ENCODE assay signal across 13 mouse cellular contexts in the genomic region with DNA sequence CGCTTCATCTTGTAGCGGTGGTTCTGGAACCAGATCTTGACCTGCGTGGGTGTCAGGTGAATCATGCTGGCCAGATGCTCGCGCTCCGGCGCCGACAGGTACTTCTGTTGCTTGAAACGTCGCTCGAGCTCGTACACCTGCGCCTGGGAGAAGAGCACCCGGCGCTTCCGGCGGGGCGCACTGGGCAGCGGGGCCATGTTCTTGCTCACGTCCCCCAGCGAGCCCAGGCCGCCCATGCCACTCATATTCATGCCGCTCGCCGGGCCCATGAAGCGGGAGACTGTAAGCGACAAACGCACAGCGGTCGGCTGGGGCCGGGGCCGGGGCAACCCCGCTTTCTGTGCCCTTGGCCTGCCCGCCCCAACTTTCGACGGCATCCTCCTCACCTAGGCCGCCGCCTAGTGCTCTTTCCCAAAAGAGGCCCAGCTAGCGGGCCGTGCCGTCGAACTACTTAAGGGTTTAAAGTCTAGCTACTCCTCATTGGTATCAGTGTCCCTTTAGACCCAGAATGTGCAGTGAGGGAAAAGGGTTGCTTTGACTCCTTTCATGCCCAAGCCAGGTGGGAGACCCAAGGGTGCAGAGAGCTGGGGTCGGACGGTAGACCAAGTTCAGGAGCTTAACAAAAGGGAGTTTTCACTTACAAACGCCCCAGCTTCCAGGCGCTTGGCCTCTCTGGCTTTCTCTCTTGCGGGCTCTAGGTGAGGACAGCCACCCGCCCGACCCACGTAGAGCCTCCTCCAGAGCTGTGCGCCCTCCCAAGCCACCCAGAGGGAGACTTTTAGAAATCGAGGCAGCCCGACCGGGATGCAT. TPM values are rescaled to one million over a fixed set of nuclear protein-coding genes. Genes with fewer than 3 reads are reported as not detected.
A peak's percentile ranks its signal among the peaks of the same experiment; 100 is the strongest.
DNase-seq lines count a peak whose midpoint lies in the region; ATAC-seq and TF ChIP-seq lines count a peak whose summit lies in the region.
"Had no signal": no experiment of that assay in that cellular context is flagged by ENCODE, and none has a peak within 500 bp of the region (broad histone marks: within the 10 kb centered on the region; RNA-seq: fewer than 3 reads in every experiment).

No protein-coding gene starts in this region.

- peak; percentile 68 for DNase-seq in hindbrain, embryonic 11.5 days (ENCODE audit: low spot score)
- peak; percentile 47 for DNase-seq in brain, embryonic 14.5 days (ENCODE audit: low read depth)
- no peak for DNase-seq in urinary bladder, postnatal 4 days (ENCODE audit: low spot score in 2 of 2)
- DNase-seq in adrenal gland, postnatal 14 days = no peak
- DNase-seq: right cerebral cortex, postnatal 14 days; thymus, postnatal 36 days had no signal

- no peak for TF ChIP-seq CTCF in brain, embryonic 14.5 days (IDR thresholded peaks at IDR 0.05; ENCODE audit: borderline replicate concordance, extremely low read depth, insufficient read depth, insufficient read length)

- peaks cover 2% of the 10 kb centered on the region; the same call in 1 of the 2 replicates for H3K4me1 ChIP-seq in hindbrain, embryonic 11.5 days (replicated peaks; ENCODE audit: control insufficient read depth, insufficient read depth, low read length)
- peaks cover 24% of the 10 kb centered on the region for H3K4me1 ChIP-seq in hindbrain, embryonic 13.5 days (replicated peaks)
- H3K4me1 ChIP-seq in forebrain, embryonic 15.5 days = peaks cover 27% of the 10 kb centered on the region
- peaks cover 9% of the 10 kb centered on the region; the same call in 1 of the 2 replicates for H3K4me1 ChIP-seq in midbrain, embryonic 12.5 days

- H3K36me3 ChIP-seq in hindbrain, embryonic 11.5 days (ENCODE audit: control insufficient read depth, insufficient read depth, low read length) = no peaks in the 10 kb centered on the region
- H3K36me3 ChIP-seq in hindbrain, embryonic 13.5 days = no peaks in the 10 kb centered on the region
- H3K36me3 ChIP-seq in forebrain, embryonic 15.5 days = no peaks in the 10 kb centered on the region
- no peaks in the 10 kb centered on the region for H3K36me3 ChIP-seq in midbrain, embryonic 12.5 days
- H3K36me3 ChIP-seq: G1E had no signal

- no peak for ATAC-seq in hindbrain, embryonic 11.5 days (ENCODE audit: low FRiP score)
- ATAC-seq in hindbrain, embryonic 13.5 days (ENCODE audit: low FRiP score) = no peak; the same call in 1 of the 2 replicates
- no peak for ATAC-seq in forebrain, embryonic 15.5 days (replicated peaks)
- ATAC-seq in midbrain, embryonic 12.5 days (ENCODE audit: low FRiP score, low read depth) = no peak
- no peak for ATAC-seq in monocyte, adult 5-6 weeks (replicated peaks; ENCODE audit: insufficient number of reproducible peaks, low FRiP score, low TSS enrichment, poor library complexity, severe bottlenecking)

- H3K9me3 ChIP-seq in hindbrain, embryonic 11.5 days (ENCODE audit: control insufficient read depth, low read length) = no peaks in the 10 kb centered on the region
- H3K9me3 ChIP-seq in hindbrain, embryonic 13.5 days = no peaks in the 10 kb centered on the region
- H3K9me3 ChIP-seq in forebrain, embryonic 15.5 days = no peaks in the 10 kb centered on the region
- H3K9me3 ChIP-seq in midbrain, embryonic 12.5 days = no peaks in the 10 kb centered on the region

- H3K4me2 ChIP-seq in hindbrain, embryonic 11.5 days (replicated peaks; ENCODE audit: low read depth, low read length) = no peak overlapping the region
- H3K4me2 ChIP-seq in hindbrain, embryonic 13.5 days = no peak overlapping the region
- H3K4me2 ChIP-seq in forebrain, embryonic 15.5 days (replicated peaks) = peak overlapping the region; percentile 35
- peak overlapping the region; percentile 23 for H3K4me2 ChIP-seq in midbrain, embryonic 12.5 days (replicated peaks)

- TF ChIP-seq POLR2A in brain, embryonic 14.5 days (IDR thresholded peaks at IDR 0.05; ENCODE audit: borderline replicate concordance, extremely low read depth, insufficient read depth, insufficient read length, poor library complexity, severe bottlenecking) = no peak

- no peak overlapping the region for H3K9ac ChIP-seq in hindbrain, embryonic 11.5 days (ENCODE audit: low read depth, low read length)
- no peak overlapping the region for H3K9ac ChIP-seq in hindbrain, embryonic 13.5 days
- H3K9ac ChIP-seq in forebrain, embryonic 15.5 days (replicated peaks) = peak overlapping the region; percentile 2; the same call in 1 of the 2 replicates
- peak overlapping the region; percentile 50; the same call in 1 of the 2 replicates for H3K9ac ChIP-seq in midbrain, embryonic 12.5 days (replicated peaks)

- 1% methylated on average over 53 of the region's 54 CpGs for WGBS in hindbrain, embryonic 11.5 days
- WGBS in hindbrain, embryonic 13.5 days = under 1% methylated on average over 53 of the region's 54 CpGs
- WGBS in forebrain, embryonic 15.5 days = 1% methylated on average over 54 of the region's 54 CpGs
- 2% methylated on average over 54 of the region's 54 CpGs for WGBS in midbrain, embryonic 12.5 days

- no peak overlapping the region for H3K27ac ChIP-seq in hindbrain, embryonic 11.5 days (ENCODE audit: low read depth, low read length)
- H3K27ac ChIP-seq in hindbrain, embryonic 13.5 days = no peak overlapping the region
- H3K27ac ChIP-seq in forebrain, embryonic 15.5 days (replicated peaks) = peak overlapping the region; percentile 75
- H3K27ac ChIP-seq in midbrain, embryonic 12.5 days (replicated peaks) = no peak overlapping the region
- H3K27ac ChIP-seq: left cerebral cortex, adult 2 months had no signal

- H3K4me3 ChIP-seq in hindbrain, embryonic 11.5 days (ENCODE audit: low read depth, low read length) = no peak overlapping the region
- no peak overlapping the region for H3K4me3 ChIP-seq in hindbrain, embryonic 13.5 days
- H3K4me3 ChIP-seq in forebrain, embryonic 15.5 days = peak overlapping the region; percentile 35
- peak overlapping the region; percentile 37 for H3K4me3 ChIP-seq in midbrain, embryonic 12.5 days
- H3K4me3 ChIP-seq: left cerebral cortex, adult 2 months had no signal

- peaks cover 96% of the 10 kb centered on the region for H3K27me3 ChIP-seq in hindbrain, embryonic 11.5 days (ENCODE audit: control insufficient read depth, insufficient read depth, low read length)
- H3K27me3 ChIP-seq in hindbrain, embryonic 13.5 days = peaks cover 97% of the 10 kb centered on the region
- H3K27me3 ChIP-seq in forebrain, embryonic 15.5 days = peaks cover 82% of the 10 kb centered on the region
- peaks cover 99% of the 10 kb centered on the region for H3K27me3 ChIP-seq in midbrain, embryonic 12.5 days

RNA-seq across cellular contexts. Expression of a gene that starts 3.0 kb away (rescaled TPM):
- 0.11 and 0.29 TPM in 2 replicates for polyA plus RNA-seq in hindbrain, embryonic 11.5 days (2014; fragmentation: Nextera tagmentation; extraction: Ambion mirVana)
- polyA plus RNA-seq in hindbrain, embryonic 13.5 days (2015; fragmentation: Nextera tagmentation; extraction: Ambion mirVana) = 0.31 TPM in 1 of 2 replicates, not detected in the other
- 29.4 and 75.7 TPM in 2 replicates for polyA plus RNA-seq in brain, embryonic 14.5 days (2012; rRNA removed)
- 8.2 and 11.0 TPM in 2 replicates for polyA plus RNA-seq in forebrain, embryonic 15.5 days (2015; fragmentation: Nextera tagmentation; extraction: Ambion mirVana)
- 5.2 and 9.3 TPM in 2 replicates for polyA plus RNA-seq in midbrain, embryonic 12.5 days (2016; fragmentation: Nextera tagmentation; extraction: Ambion mirVana)
- total RNA-seq in monocyte, adult 5-6 weeks (2017) = not detected in 3 replicates
- total RNA-seq in adrenal gland, postnatal 14 days (2021) = not detected in 2 replicates
- total RNA-seq: hematopoietic stem cell, adult 5-6 weeks had no signal
- polyA plus RNA-seq: G1E had no signal

Comparison
In these comparisons a context has a peak if more than half of its experiments do, and no peak if none do; other contexts are left out.
1. DNase-seq: peak in hindbrain, embryonic 11.5 days (single experiment) and brain, embryonic 14.5 days (single experiment); none in urinary bladder, postnatal 4 days (0 of 2) and adrenal gland, postnatal 14 days (single experiment).
2. H3K4me2 ChIP-seq: peak in forebrain, embryonic 15.5 days (single experiment) and midbrain, embryonic 12.5 days (single experiment); none in hindbrain, embryonic 11.5 days (single experiment) and hindbrain, embryonic 13.5 days (single experiment).
3. H3K4me3 ChIP-seq: peak in forebrain, embryonic 15.5 days (single experiment) and midbrain, embryonic 12.5 days (single experiment); none in hindbrain, embryonic 11.5 days (single experiment) and hindbrain, embryonic 13.5 days (single experiment).
4. H3K9ac ChIP-seq: peak in forebrain, embryonic 15.5 days (single experiment) and midbrain, embryonic 12.5 days (single experiment); none in hindbrain, embryonic 11.5 days (single experiment) and hindbrain, embryonic 13.5 days (single experiment).